29 mouse cellular contexts compared by ENCODE assay signal in genomic region chr3:102619666-102620377, GRCm38 (mm10).
"Had no signal": no experiment of that assay in that cellular context is flagged by ENCODE, and none has a peak within 500 bp of the region (broad histone marks: within the 10 kb centered on the region; RNA-seq: fewer than 3 reads in every experiment).

No protein-coding gene starts in this region.

- DNase-seq: gastrocnemius, adult 2 months; gastrocnemius, postnatal 10 days; gastrocnemius, postnatal 25 days; heart, adult 2 months; heart, postnatal 14 days; heart, postnatal 4 days; kidney, adult 18-20 months; kidney, adult 8-10 months; kidney, postnatal 10 days; kidney, postnatal 25 days; kidney, postnatal 4 days; liver; liver, embryonic 13.5 days had no signal

- H3K4me1 ChIP-seq: heart, embryonic 13.5 days; heart, embryonic 15.5 days; hindbrain, embryonic 10.5 days; hindbrain, embryonic 12.5 days; intestine, embryonic 15.5 days; limb, embryonic 10.5 days; limb, embryonic 12.5 days; liver, embryonic 13.5 days; liver, embryonic 15.5 days had no signal

- H3K27ac ChIP-seq: gastrocnemius, adult 2 months; heart, adult 2 months; heart, embryonic 13.5 days; heart, embryonic 15.5 days; hindbrain, embryonic 10.5 days; hindbrain, embryonic 12.5 days; hindbrain, embryonic 14.5 days; intestine, embryonic 15.5 days; layer of hippocampus, adult 2 months; left cerebral cortex, adult 2 months; limb, embryonic 10.5 days; limb, embryonic 12.5 days; liver, embryonic 13.5 days; liver, embryonic 15.5 days had no signal

- H3K4me2 ChIP-seq: heart, embryonic 11.5 days; heart, embryonic 13.5 days; heart, embryonic 15.5 days; hindbrain, embryonic 12.5 days; hindbrain, embryonic 14.5 days; intestine, embryonic 15.5 days; limb, embryonic 12.5 days; liver, embryonic 11.5 days; liver, embryonic 13.5 days; liver, embryonic 15.5 days had no signal

- ATAC-seq: hindbrain, embryonic 16.5 days; inflammation-experienced regulatory T-cells, adult 6 months; intestine, embryonic 15.5 days; intestine, postnatal 0 days had no signal

- H3K9me3 ChIP-seq: heart, embryonic 13.5 days; heart, embryonic 15.5 days; hindbrain, embryonic 10.5 days; hindbrain, embryonic 12.5 days; intestine, embryonic 15.5 days; limb, embryonic 10.5 days; liver, embryonic 13.5 days; liver, embryonic 15.5 days had no signal

- H3K27me3 ChIP-seq: heart, embryonic 13.5 days; heart, embryonic 15.5 days; hindbrain, embryonic 12.5 days; intestine, embryonic 15.5 days; limb, embryonic 12.5 days; liver, embryonic 13.5 days; liver, embryonic 15.5 days had no signal

- H3K4me3 ChIP-seq: gastrocnemius, adult 2 months; heart, adult 2 months; heart, embryonic 13.5 days; heart, embryonic 15.5 days; hindbrain, embryonic 10.5 days; hindbrain, embryonic 12.5 days; intestine, embryonic 15.5 days; layer of hippocampus, adult 2 months; left cerebral cortex, adult 2 months; limb, embryonic 10.5 days; limb, embryonic 12.5 days; liver, embryonic 13.5 days; liver, embryonic 15.5 days had no signal

- H3K9ac ChIP-seq: heart, embryonic 13.5 days; heart, embryonic 15.5 days; hindbrain, embryonic 12.5 days; hindbrain, embryonic 14.5 days; intestine, embryonic 15.5 days; limb, embryonic 12.5 days; liver, embryonic 13.5 days; liver, embryonic 15.5 days had no signal

- H3K36me3 ChIP-seq: heart, embryonic 13.5 days; heart, embryonic 15.5 days; hindbrain, embryonic 10.5 days; hindbrain, embryonic 12.5 days; intestine, embryonic 15.5 days; limb, embryonic 10.5 days; limb, embryonic 12.5 days; liver, embryonic 13.5 days; liver, embryonic 15.5 days had no signal
